Mouse (Mus musculus) embryo, embryonic 10.5 days (tissue): ENCODE measurements around the gene Fbxo24.

Source experiments
- DNase-seq: peaks from one replicate; pipeline ENCODE4 v3.0.0-alpha.2; 2015; ENCODE audit warnings: low spot score

Gene Fbxo24

GRCm38 (mm10) chr5:137600619-137601364 lies 28.0 kb downstream of the Fbxo24 start, which contains the start of gene Mospd3:
TSS of gene Mospd3 (minus strand) at chr5:137601058.
- peak; percentile 99 for DNase-seq

GRCm38 (mm10) chr5:137600281-137600618 lies 28.6 kb downstream of the Fbxo24 start:
- DNase-seq, result no peak

GRCm38 (mm10) chr5:137599600-137599999 lies 29.2 kb downstream of the Fbxo24 start:
- DNase-seq, result no peak

GRCm38 (mm10) chr5:137598100-137598826 lies 30.5 kb downstream of the Fbxo24 start:
- DNase-seq, result no peak

- no peak for DNase-seq
These were observed 31.2 kb downstream of the Fbxo24 start for GRCm38 (mm10) chr5:137597625-137598024.

GRCm38 (mm10) chr5:137596601-137597261 lies 32.1 kb downstream of the Fbxo24 start:
- no peak for DNase-seq

GRCm38 (mm10) chr5:137595921-137596320 lies 32.9 kb downstream of the Fbxo24 start:
- no peak for DNase-seq

- no peak for DNase-seq
These were observed 38.3 kb downstream of the Fbxo24 start for GRCm38 (mm10) chr5:137590507-137590906.

- peak; percentile 79 for DNase-seq
These were observed 43.8 kb downstream of the Fbxo24 start for GRCm38 (mm10) chr5:137584976-137585375.

- DNase-seq, result peak; percentile 67
These were observed 45.1 kb downstream of the Fbxo24 start for GRCm38 (mm10) chr5:137583670-137584169.

- DNase-seq, result peak; percentile 18
These were observed 46.1 kb downstream of the Fbxo24 start for GRCm38 (mm10) chr5:137582702-137583101.

GRCm38 (mm10) chr5:137580246-137580645 lies 48.6 kb downstream of the Fbxo24 start:
- DNase-seq, result no peak

GRCm38 (mm10) chr5:137574470-137574901 lies 54.3 kb downstream of the Fbxo24 start:
- DNase-seq, result peak; percentile 69

GRCm38 (mm10) chr5:137570691-137571586 lies 57.9 kb downstream of the Fbxo24 start:
- no peak for DNase-seq

GRCm38 (mm10) chr5:137570181-137570580 lies 58.6 kb downstream of the Fbxo24 start:
- DNase-seq, result no peak

- DNase-seq, result no peak
These were observed 59.1 kb downstream of the Fbxo24 start, which contains the start of gene Tfr2 for GRCm38 (mm10) chr5:137569665-137570064. TSS of gene Tfr2 (plus strand) at chr5:137569840.

- no peak for DNase-seq
These were observed 59.8 kb downstream of the Fbxo24 start for GRCm38 (mm10) chr5:137569031-137569430.

- no peak for DNase-seq
These were observed 60.5 kb downstream of the Fbxo24 start for GRCm38 (mm10) chr5:137568223-137568798.

GRCm38 (mm10) chr5:137566416-137566815 lies 62.4 kb downstream of the Fbxo24 start:
- no peak for DNase-seq

- no peak for DNase-seq
These were observed 63.1 kb downstream of the Fbxo24 start for GRCm38 (mm10) chr5:137565744-137566143.

- DNase-seq, result no peak
These were observed 65.8 kb downstream of the Fbxo24 start for GRCm38 (mm10) chr5:137562965-137563364.
